Mouse (Mus musculus): ENCODE results near the gene Bgn. TPM values are rescaled to one million over a fixed set of nuclear protein-coding genes. Genes with fewer than 3 reads are reported as not detected.

Bgn gene
- polyA plus RNA-seq, 1 experiment from 2014 or later = 18.6 TPM

GRCm38 (mm10) chrX:73505130-73505735 lies 21.8 kb downstream of the Bgn start:
- WGBS = 61% methylated on average over 5 of the region's 5 CpGs
- DNase-seq (ENCODE audit: low spot score) = no peak
- H3K36me3 ChIP-seq = no peaks in the 10 kb centered on the region
- H3K4me3 ChIP-seq = no peak overlapping the region
- no peaks in the 10 kb centered on the region for H3K9me3 ChIP-seq
- peaks cover 64% of the 10 kb centered on the region for H3K27me3 ChIP-seq (ENCODE audit: insufficient read depth, poor library complexity, severe bottlenecking)
- H3K4me1 ChIP-seq = peaks cover 5% of the 10 kb centered on the region; the same call in 1 of the 2 replicates
- H3K27ac ChIP-seq = no peak overlapping the region

- WGBS = 83% methylated on average over 4 of the region's 4 CpGs
- no peak overlapping the region for H3K4me3 ChIP-seq
- H3K9me3 ChIP-seq = no peaks in the 10 kb centered on the region
- H3K36me3 ChIP-seq = no peaks in the 10 kb centered on the region
- peaks cover 5% of the 10 kb centered on the region; the same call in 1 of the 2 replicates for H3K4me1 ChIP-seq
- DNase-seq (ENCODE audit: low spot score) = no peak
- no peak overlapping the region for H3K27ac ChIP-seq
- H3K27me3 ChIP-seq (ENCODE audit: insufficient read depth, poor library complexity, severe bottlenecking) = peaks cover 62% of the 10 kb centered on the region
These were observed 23.2 kb downstream of the Bgn start for GRCm38 (mm10) chrX:73506577-73506976.

DNA sequence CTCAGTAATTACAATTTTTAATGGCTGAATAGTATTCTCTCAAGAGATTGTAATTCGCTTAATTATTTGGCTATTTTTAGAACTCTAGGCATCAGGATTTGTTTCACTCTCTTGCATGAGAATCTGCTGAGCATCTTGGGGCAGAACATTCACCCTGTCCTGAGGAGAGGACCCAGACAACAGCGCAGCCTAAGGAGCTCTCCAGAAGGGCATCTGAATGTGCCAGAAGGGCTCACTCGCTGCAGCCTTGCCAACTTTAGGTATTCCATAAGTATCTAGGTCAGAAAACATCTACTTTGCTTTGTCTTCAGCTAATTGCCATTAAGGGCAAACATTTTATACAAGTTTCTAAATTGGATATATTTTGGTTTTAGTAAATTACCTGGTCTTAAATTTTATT lies 25.8 kb downstream of the Bgn start:
- H3K27ac ChIP-seq = no peak overlapping the region
- H3K27me3 ChIP-seq (ENCODE audit: insufficient read depth, poor library complexity, severe bottlenecking) = peaks cover 48% of the 10 kb centered on the region
- no peaks in the 10 kb centered on the region for H3K36me3 ChIP-seq
- no peaks in the 10 kb centered on the region for H3K4me1 ChIP-seq
- DNase-seq (ENCODE audit: low spot score) = no peak
- H3K4me3 ChIP-seq = no peak overlapping the region
- H3K9me3 ChIP-seq = no peaks in the 10 kb centered on the region
- 74% methylated on average over 3 of the region's 3 CpGs for whole genome bisulfite sequencing

- no peak for DNase-seq (ENCODE audit: low spot score)
- no peaks in the 10 kb centered on the region for H3K36me3 ChIP-seq
- 54% methylated on average over 3 of the region's 3 CpGs for WGBS
- peaks cover 25% of the 10 kb centered on the region; the same call in 1 of the 2 replicates for H3K27me3 ChIP-seq (ENCODE audit: insufficient read depth, poor library complexity, severe bottlenecking)
- H3K4me3 ChIP-seq = no peak overlapping the region
- no peaks in the 10 kb centered on the region; the same call in 1 of the 2 replicates for H3K4me1 ChIP-seq
- no peak overlapping the region for H3K27ac ChIP-seq
- no peaks in the 10 kb centered on the region for H3K9me3 ChIP-seq
These were observed 29.5 kb downstream of the Bgn start for GRCm38 (mm10) chrX:73512904-73513303.

DNA sequence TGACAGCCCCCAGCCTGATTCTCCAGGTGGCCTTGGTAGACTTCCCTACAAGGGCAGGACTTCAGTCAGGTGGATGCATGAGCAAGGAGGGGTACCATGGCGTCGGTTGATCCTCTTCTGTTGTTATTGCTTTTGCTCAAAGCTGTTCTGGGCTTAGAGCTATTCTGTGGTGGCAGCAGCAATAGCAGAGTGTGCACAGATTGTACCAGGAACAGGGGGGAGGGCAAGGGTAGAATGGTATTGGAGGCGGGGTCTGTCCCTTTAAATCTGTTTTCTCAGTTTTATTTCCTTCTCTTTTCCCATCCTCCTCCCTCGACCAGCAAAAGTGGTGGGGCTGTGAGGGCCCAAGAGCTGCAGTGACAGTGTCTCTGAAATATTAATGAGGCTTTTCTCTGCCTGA lies 33.2 kb downstream of the Bgn start:
- Histone ChIP-seq H3K27me3 (ENCODE audit: insufficient read depth, poor library complexity, severe bottlenecking) (peaks cover 36% of the 10 kb centered on the region; the same call in 1 of the 2 replicates), H3K4me1 (no peaks in the 10 kb centered on the region; the same call in 1 of the 2 replicates), H3K36me3 (no peaks in the 10 kb centered on the region), H3K4me3 (no peak overlapping the region), H3K9me3 (no peaks in the 10 kb centered on the region), H3K27ac (peak overlapping the region; percentile 22; the same call in 1 of the 2 replicates)
- DNase-seq (ENCODE audit: low spot score) = no peak
- WGBS = 60% methylated on average over 4 of the region's 4 CpGs

GRCm38 (mm10) chrX:73517060-73517600 lies 33.7 kb downstream of the Bgn start:
- no peak for DNase-seq (ENCODE audit: low spot score)
- H3K4me1 ChIP-seq = no peaks in the 10 kb centered on the region; the same call in 1 of the 2 replicates
- no peak overlapping the region for H3K4me3 ChIP-seq
- peaks cover 42% of the 10 kb centered on the region; the same call in 1 of the 2 replicates for H3K27me3 ChIP-seq (ENCODE audit: insufficient read depth, poor library complexity, severe bottlenecking)
- H3K9me3 ChIP-seq = no peaks in the 10 kb centered on the region
- H3K36me3 ChIP-seq = no peaks in the 10 kb centered on the region
- peak overlapping the region; percentile 22; the same call in 1 of the 2 replicates for H3K27ac ChIP-seq

DNA sequence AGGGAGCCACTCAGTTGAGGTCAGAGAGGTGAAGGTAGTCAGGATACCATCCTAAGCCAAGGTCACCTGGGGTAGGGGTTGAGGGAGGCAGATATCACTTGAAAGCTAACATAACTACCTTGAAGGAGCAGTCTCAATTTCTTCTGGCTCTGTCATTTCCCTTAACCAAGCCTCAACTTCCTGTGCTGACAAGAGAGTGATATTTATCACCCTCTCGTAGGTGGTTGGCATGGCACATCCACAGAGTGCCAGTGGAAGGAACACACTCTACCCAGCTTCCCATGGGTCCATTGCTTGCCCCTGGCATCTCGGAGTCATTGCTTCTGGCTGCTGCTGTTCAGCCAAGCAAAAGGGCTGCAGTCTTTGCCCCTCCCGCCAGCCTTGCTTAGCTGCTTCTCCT lies 37.3 kb downstream of the Bgn start:
- H3K27me3 ChIP-seq (ENCODE audit: insufficient read depth, poor library complexity, severe bottlenecking) = peaks cover 58% of the 10 kb centered on the region

GRCm38 (mm10) chrX:73524318-73525222 lies 41.2 kb downstream of the Bgn start:
- no peak for DNase-seq (ENCODE audit: low spot score)
- no peaks in the 10 kb centered on the region for H3K9me3 ChIP-seq
- 73% methylated on average over 9 of the region's 9 CpGs for WGBS
- H3K27me3 ChIP-seq (ENCODE audit: insufficient read depth, poor library complexity, severe bottlenecking) = peaks cover 78% of the 10 kb centered on the region
- H3K36me3 ChIP-seq = no peaks in the 10 kb centered on the region
- H3K4me1 ChIP-seq = no peaks in the 10 kb centered on the region
- no peak overlapping the region for H3K4me3 ChIP-seq
- H3K27ac ChIP-seq = no peak overlapping the region

More for the DNA sequence above, 37.3 kb downstream of the Bgn start:
- Histone ChIP-seq H3K4me1 (no peaks in the 10 kb centered on the region; the same call in 1 of the 2 replicates), H3K27ac (no peak overlapping the region), H3K9me3 (no peaks in the 10 kb centered on the region), H3K36me3 (no peaks in the 10 kb centered on the region), H3K4me3 (no peak overlapping the region)
- no peak for DNase-seq (ENCODE audit: low spot score)
- WGBS = 79% methylated on average over 3 of the region's 3 CpGs

- Histone ChIP-seq H3K4me1 (no peaks in the 10 kb centered on the region), H3K36me3 (no peaks in the 10 kb centered on the region), H3K27me3 (ENCODE audit: insufficient read depth, poor library complexity, severe bottlenecking) (peaks cover 78% of the 10 kb centered on the region), H3K9me3 (no peaks in the 10 kb centered on the region), H3K4me3 (no peak overlapping the region), H3K27ac (no peak overlapping the region)
- no peak for DNase-seq (ENCODE audit: low spot score)
- 75% methylated on average over 9 of the region's 9 CpGs for WGBS
These were observed 42.1 kb downstream of the Bgn start for GRCm38 (mm10) chrX:73525223-73526140.

DNA sequence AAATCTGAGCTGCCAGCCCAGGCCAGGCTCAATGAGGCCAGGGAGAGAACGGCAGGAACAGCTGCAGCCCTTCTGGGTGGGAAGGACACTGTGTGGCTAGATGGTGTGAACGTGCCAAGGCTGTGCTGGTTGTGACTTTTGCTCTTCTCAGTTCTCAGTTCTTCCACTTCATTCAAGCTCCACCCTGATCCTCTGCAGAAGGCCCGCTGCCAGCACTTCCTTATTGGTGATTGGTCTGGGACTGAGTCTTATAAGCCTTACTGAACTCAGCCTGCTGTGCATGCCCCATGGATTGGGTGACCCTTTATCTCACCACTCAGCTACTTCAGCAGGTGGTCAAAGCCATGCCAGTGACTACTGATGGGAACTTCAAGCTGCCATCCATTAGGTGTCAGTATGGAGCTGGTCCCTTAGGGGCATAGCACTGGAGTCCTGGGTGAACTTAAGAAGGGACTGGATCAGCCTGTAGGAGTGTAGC lies 43.0 kb downstream of the Bgn start:
- Histone ChIP-seq H3K9me3 (no peaks in the 10 kb centered on the region), H3K27me3 (ENCODE audit: insufficient read depth, poor library complexity, severe bottlenecking) (peaks cover 71% of the 10 kb centered on the region), H3K4me1 (no peaks in the 10 kb centered on the region), H3K36me3 (no peaks in the 10 kb centered on the region), H3K4me3 (no peak overlapping the region), H3K27ac (no peak overlapping the region)
- no peak for DNase-seq (ENCODE audit: low spot score)
- WGBS = 65% methylated on average over 3 of the region's 3 CpGs

DNA sequence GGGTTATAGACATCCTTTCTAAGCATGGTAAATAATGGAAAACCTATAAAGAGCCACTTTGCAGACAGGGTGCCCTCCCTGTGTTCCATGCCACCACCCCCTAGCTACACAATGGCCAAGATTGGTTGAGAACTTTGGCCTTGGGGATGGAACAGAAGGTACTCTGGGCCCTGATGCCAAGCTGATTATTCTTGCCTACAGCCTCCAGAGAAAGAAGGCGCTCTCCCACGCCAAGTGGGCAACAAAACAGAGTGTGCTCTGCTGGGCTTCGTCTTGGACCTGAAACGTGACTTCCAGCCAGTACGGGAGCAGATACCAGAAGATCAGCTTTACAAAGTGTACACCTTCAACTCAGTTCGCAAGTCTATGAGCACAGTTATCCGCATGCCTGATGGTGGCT lies 54.5 kb downstream of the Bgn start:
- no peaks in the 10 kb centered on the region for H3K9me3 ChIP-seq
- H3K27ac ChIP-seq = no peak overlapping the region
- 81% methylated on average over 7 of the region's 7 CpGs for WGBS
- no peak overlapping the region for H3K4me3 ChIP-seq
- DNase-seq (ENCODE audit: low spot score) = no peak
- H3K36me3 ChIP-seq = no peaks in the 10 kb centered on the region
- H3K4me1 ChIP-seq = no peaks in the 10 kb centered on the region
- peaks cover 35% of the 10 kb centered on the region; the same call in 1 of the 2 replicates for H3K27me3 ChIP-seq (ENCODE audit: insufficient read depth, poor library complexity, severe bottlenecking)

DNA sequence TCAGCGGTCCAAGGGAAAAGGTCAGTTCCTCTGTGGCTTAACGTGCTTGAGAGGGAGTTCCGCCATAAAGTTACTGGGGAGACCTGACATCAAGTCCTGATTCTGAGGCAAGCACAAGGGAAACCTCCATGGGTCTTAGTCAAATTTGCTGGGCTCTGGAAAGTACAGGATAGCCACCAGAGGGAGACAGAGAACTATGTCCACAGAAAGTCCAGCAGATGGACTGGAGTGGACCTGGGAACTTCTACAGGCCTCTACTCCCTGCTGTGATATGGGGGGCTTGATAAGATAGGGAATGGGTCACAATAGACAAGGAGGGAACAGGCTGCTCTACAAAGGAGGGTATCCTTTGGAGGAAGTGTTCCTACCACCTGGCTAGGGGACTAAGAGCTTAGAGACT lies 59.9 kb downstream of the Bgn start:
- Histone ChIP-seq H3K4me3 (no peak overlapping the region), H3K36me3 (no peaks in the 10 kb centered on the region), H3K27me3 (ENCODE audit: insufficient read depth, poor library complexity, severe bottlenecking) (peaks cover 15% of the 10 kb centered on the region; the same call in 1 of the 2 replicates), H3K4me1 (no peaks in the 10 kb centered on the region), H3K27ac (no peak overlapping the region), H3K9me3 (no peaks in the 10 kb centered on the region)
- WGBS = 40% methylated on average over 3 of the region's 3 CpGs
- no peak for DNase-seq (ENCODE audit: low spot score)

Data from heart, embryonic 10.5 days (tissue).